Mouse (Mus musculus): ENCODE data around the gene Des. TPM values are rescaled to one million over a fixed set of nuclear protein-coding genes. Genes with fewer than 3 reads are reported as not detected.

Des gene
- polyA plus RNA-seq, 1 experiment = 0.03 TPM

GRCm38 (mm10) chr1:75379196-75379595 is 19.1 kb downstream of the Des start:
- Histone ChIP-seq H3K4me3 (replicated peaks) (no peak overlapping the region), H3K9me3 (ENCODE audit: control insufficient read depth, low read length) (no peaks in the 10 kb centered on the region), H3K27me3 (ENCODE audit: control insufficient read depth) (peaks cover 68% of the 10 kb centered on the region), H3K4me1 (ENCODE audit: control insufficient read depth) (no peaks in the 10 kb centered on the region), H3K36me3 (ENCODE audit: control insufficient read depth) (no peaks in the 10 kb centered on the region)
- TF ChIP-seq TAL1 (IDR thresholded peaks at IDR 0.05; ENCODE audit: low read length) = no peak
- TF ChIP-seq GATA1 (IDR thresholded peaks at IDR 0.05; ENCODE audit: low read length) = no peak

GRCm38 (mm10) chr1:75379931-75380330 is 19.8 kb downstream of the Des start:
- Histone ChIP-seq H3K27me3 (ENCODE audit: control insufficient read depth) (peaks cover 66% of the 10 kb centered on the region), H3K36me3 (ENCODE audit: control insufficient read depth) (no peaks in the 10 kb centered on the region), H3K9me3 (ENCODE audit: control insufficient read depth, low read length) (no peaks in the 10 kb centered on the region), H3K4me1 (ENCODE audit: control insufficient read depth) (no peaks in the 10 kb centered on the region), H3K4me3 (replicated peaks) (no peak overlapping the region)
- TF ChIP-seq TAL1 (IDR thresholded peaks at IDR 0.05; ENCODE audit: low read length) (no peak), GATA1 (IDR thresholded peaks at IDR 0.05; ENCODE audit: low read length) (no peak)

- Histone ChIP-seq H3K4me1 (ENCODE audit: control insufficient read depth) (no peaks in the 10 kb centered on the region), H3K4me3 (replicated peaks) (no peak overlapping the region), H3K27me3 (ENCODE audit: control insufficient read depth) (peaks cover 59% of the 10 kb centered on the region), H3K9me3 (ENCODE audit: control insufficient read depth, low read length) (no peaks in the 10 kb centered on the region), H3K36me3 (ENCODE audit: control insufficient read depth) (no peaks in the 10 kb centered on the region)
- TF ChIP-seq TAL1 (IDR thresholded peaks at IDR 0.05; ENCODE audit: low read length) (no peak), GATA1 (IDR thresholded peaks at IDR 0.05; ENCODE audit: low read length) (no peak)
Observed at GRCm38 (mm10) chr1:75380951-75381350, 20.8 kb downstream of the Des start.

GRCm38 (mm10) chr1:75381482-75382355 is 21.6 kb downstream of the Des start:
- H3K9me3 ChIP-seq (ENCODE audit: control insufficient read depth, low read length) = no peaks in the 10 kb centered on the region
- no peaks in the 10 kb centered on the region for H3K36me3 ChIP-seq (ENCODE audit: control insufficient read depth)
- peaks cover 56% of the 10 kb centered on the region for H3K27me3 ChIP-seq (ENCODE audit: control insufficient read depth)
- no peaks in the 10 kb centered on the region for H3K4me1 ChIP-seq (ENCODE audit: control insufficient read depth)
- H3K4me3 ChIP-seq (replicated peaks) = no peak overlapping the region
- TF ChIP-seq GATA1 (IDR thresholded peaks at IDR 0.05; ENCODE audit: low read length) (no peak), TAL1 (IDR thresholded peaks at IDR 0.05; ENCODE audit: low read length) (no peak)

GRCm38 (mm10) chr1:75382356-75383071 is 22.4 kb downstream of the Des start:
- Histone ChIP-seq H3K4me1 (ENCODE audit: control insufficient read depth) (no peaks in the 10 kb centered on the region), H3K4me3 (replicated peaks) (no peak overlapping the region), H3K9me3 (ENCODE audit: control insufficient read depth, low read length) (no peaks in the 10 kb centered on the region), H3K27me3 (ENCODE audit: control insufficient read depth) (peaks cover 63% of the 10 kb centered on the region), H3K36me3 (ENCODE audit: control insufficient read depth) (no peaks in the 10 kb centered on the region)
- TF ChIP-seq GATA1 (IDR thresholded peaks at IDR 0.05; ENCODE audit: low read length) (no peak), TAL1 (IDR thresholded peaks at IDR 0.05; ENCODE audit: low read length) (no peak)

GRCm38 (mm10) chr1:75384470-75385141 is 24.5 kb downstream of the Des start:
- H3K36me3 ChIP-seq (ENCODE audit: control insufficient read depth) = no peaks in the 10 kb centered on the region
- TF ChIP-seq TAL1 (IDR thresholded peaks at IDR 0.05; ENCODE audit: low read length) = no peak
- no peaks in the 10 kb centered on the region; the same call in 1 of the 2 replicates for H3K9me3 ChIP-seq (ENCODE audit: control insufficient read depth, low read length)
- no peak overlapping the region for H3K4me3 ChIP-seq (replicated peaks)
- peaks cover 80% of the 10 kb centered on the region for H3K27me3 ChIP-seq (ENCODE audit: control insufficient read depth)
- peaks cover 2% of the 10 kb centered on the region; the same call in 1 of the 2 replicates for H3K4me1 ChIP-seq (ENCODE audit: control insufficient read depth)

GRCm38 (mm10) chr1:75385142-75385730 is 25.1 kb downstream of the Des start:
- no peaks in the 10 kb centered on the region; the same call in 1 of the 2 replicates for H3K9me3 ChIP-seq (ENCODE audit: control insufficient read depth, low read length)
- H3K4me3 ChIP-seq (replicated peaks) = no peak overlapping the region
- H3K4me1 ChIP-seq (ENCODE audit: control insufficient read depth) = peaks cover 2% of the 10 kb centered on the region; the same call in 1 of the 2 replicates
- peaks cover 80% of the 10 kb centered on the region for H3K27me3 ChIP-seq (ENCODE audit: control insufficient read depth)
- TF ChIP-seq GATA1 (IDR thresholded peaks at IDR 0.05; ENCODE audit: low read length) (no peak), TAL1 (IDR thresholded peaks at IDR 0.05; ENCODE audit: low read length) (no peak)
- H3K36me3 ChIP-seq (ENCODE audit: control insufficient read depth) = no peaks in the 10 kb centered on the region

GRCm38 (mm10) chr1:75386149-75386548 is 26.0 kb downstream of the Des start:
- H3K36me3 ChIP-seq (ENCODE audit: control insufficient read depth) = no peaks in the 10 kb centered on the region
- TF ChIP-seq TAL1 (IDR thresholded peaks at IDR 0.05; ENCODE audit: low read length) (no peak), GATA1 (IDR thresholded peaks at IDR 0.05; ENCODE audit: low read length) (no peak)

More at GRCm38 (mm10) chr1:75386149-75386548, 26.0 kb downstream of the Des start:
- Histone ChIP-seq H3K27me3 (ENCODE audit: control insufficient read depth) (peaks cover 79% of the 10 kb centered on the region), H3K4me3 (replicated peaks) (no peak overlapping the region), H3K4me1 (ENCODE audit: control insufficient read depth) (peaks cover 2% of the 10 kb centered on the region; the same call in 1 of the 2 replicates), H3K9me3 (ENCODE audit: control insufficient read depth, low read length) (no peaks in the 10 kb centered on the region; the same call in 1 of the 2 replicates)

Measured in erythroblast, embryonic 14.5 days (primary cell).